Mouse (Mus musculus): ENCODE measurements around the gene Cenpq.

- TF ChIP-seq CTCF (IDR thresholded peaks at IDR 0.05 in 2 of 3, conservative IDR thresholded peaks at IDR 0.05 in 1 of 3; ENCODE audit: control insufficient read depth in 1 of 3, insufficient read depth in 1 of 3, low read depth in 2 of 3, low read length in 3 of 3, poor library complexity in 1 of 3, severe bottlenecking in 1 of 3) (no peak), TBP (IDR thresholded peaks at IDR 0.05; ENCODE audit: low read depth, low read length) (peak; percentile 86), TCF12 (IDR thresholded peaks at IDR 0.05; ENCODE audit: low read depth, low read length) (peak; percentile 77), ZC3H11A (IDR thresholded peaks at IDR 0.05; ENCODE audit: low read depth, low read length) (no peak), POLR2A (IDR thresholded peaks at IDR 0.05; ENCODE audit: control insufficient read depth in 1 of 2, insufficient read depth in 1 of 2, low read depth in 1 of 2, low read length in 2 of 2, poor library complexity in 1 of 2) (peak; percentile 41 to 83; a peak in 3 of 4 replicates), NRF1 (IDR thresholded peaks at IDR 0.05; ENCODE audit: insufficient read depth, low read depth, low read length, poor library complexity, severe bottlenecking) (peak; percentile 85), POLR2AphosphoS5 (IDR thresholded peaks at IDR 0.05; ENCODE audit: borderline replicate concordance, low read depth, low read length) (no peak), EP300 (IDR thresholded peaks at IDR 0.05; ENCODE audit: low read depth in 1 of 2, low read length in 2 of 2) (no peak)
Measured at GRCm38 (mm10) chr17:40934420-40935231, at the start of gene Cenpq, which contains the start of gene Mut.
